Mouse (Mus musculus): ENCODE data around the gene Gm20917. TPM values are rescaled to one million over a fixed set of nuclear protein-coding genes. Genes with fewer than 3 reads are reported as not detected.

Gene Gm20917
- polyA plus RNA-seq (2015; fragmentation: Nextera tagmentation; extraction: Ambion mirVana): not detected in 2 replicates

GRCm38 (mm10) chrY:79151022-79151421 is at the start of gene Gm20917:
TSS of gene Gm20917 (minus strand) at chrY:79151122.

Other genes starting within 250 kb of the Gm20917 start
- not detected in 2 replicates for gene Gm20916, start 168.4 kb upstream of the Gm20917 start, polyA plus RNA-seq (2015; fragmentation: Nextera tagmentation; extraction: Ambion mirVana)